Mouse (Mus musculus): ENCODE data around the gene Mapk14. TPM values are rescaled to one million over a fixed set of nuclear protein-coding genes. Genes with fewer than 3 reads are reported as not detected.

Mapk14 gene
- total and polyA plus RNA-seq, 3 experiments: 61.5 to 93.2 TPM; not detected in 1

- TF ChIP-seq CTCF (IDR thresholded peaks at IDR 0.05 in 2 of 3, conservative IDR thresholded peaks at IDR 0.05 in 1 of 3; ENCODE audit: control insufficient read depth in 1 of 3, insufficient read depth in 1 of 3, low read depth in 2 of 3, low read length in 3 of 3, poor library complexity in 1 of 3, severe bottlenecking in 1 of 3) (no peak), HCFC1 (IDR thresholded peaks at IDR 0.05; ENCODE audit: low read depth, low read length) (no peak), UBTF (IDR thresholded peaks at IDR 0.05; ENCODE audit: borderline replicate concordance, insufficient read depth, low read depth, low read length) (no peak), CHD2 (IDR thresholded peaks at IDR 0.05; ENCODE audit: low read length) (no peak), ZMIZ1 (IDR thresholded peaks at IDR 0.05; ENCODE audit: low read depth, low read length) (no peak), NRF1 (IDR thresholded peaks at IDR 0.05; ENCODE audit: insufficient read depth, low read depth, low read length, poor library complexity, severe bottlenecking) (no peak), JUND (IDR thresholded peaks at IDR 0.05; ENCODE audit: low read depth, low read length) (no peak)
- no peaks in the 10 kb centered on the region for H3K79me2 ChIP-seq (ENCODE audit: control insufficient read depth, insufficient read depth, low read length, poor library complexity)
- no peaks in the 10 kb centered on the region for H3K27me3 ChIP-seq (ENCODE audit: control insufficient read depth in 1 of 2, insufficient read depth in 2 of 2, low read length in 2 of 2)
- peak within 1 kb of the TSS; percentile 74 for H3K9ac ChIP-seq (ENCODE audit: control insufficient read depth, low read depth, low read length, poor library complexity, severe bottlenecking)
- H3K9me3 ChIP-seq (replicated peaks; ENCODE audit: insufficient read depth, low read length): no peaks in the 10 kb centered on the region
- peak within 1 kb of the TSS; percentile 27 to 58; a peak in 3 of 4 replicates for H3K4me3 ChIP-seq (ENCODE audit: control insufficient read depth in 1 of 2, insufficient read depth in 1 of 2, low read depth in 2 of 2, low read length in 2 of 2)
- H3K27ac ChIP-seq (ENCODE audit: control insufficient read depth, low read depth, low read length): no peak within 1 kb of the TSS
- H3K4me1 ChIP-seq (ENCODE audit: control insufficient read depth in 1 of 2, insufficient read depth in 2 of 2, low read length in 2 of 2): no peaks in the 10 kb centered on the region
- no peaks in the 10 kb centered on the region for H3K36me3 ChIP-seq (ENCODE audit: control insufficient read depth in 1 of 2, insufficient read depth in 2 of 2, low read length in 2 of 2)
- DNase-seq (ENCODE audit: low read depth, low spot score): peak; percentile 28
Measured at GRCm38 (mm10) chr17:28769121-28769874, 78.2 kb downstream of the Mapk14 start, which contains the start of gene Mapk13. Gene Mapk13, plus strand, starts transcription at chr17:28769297.

DNA sequence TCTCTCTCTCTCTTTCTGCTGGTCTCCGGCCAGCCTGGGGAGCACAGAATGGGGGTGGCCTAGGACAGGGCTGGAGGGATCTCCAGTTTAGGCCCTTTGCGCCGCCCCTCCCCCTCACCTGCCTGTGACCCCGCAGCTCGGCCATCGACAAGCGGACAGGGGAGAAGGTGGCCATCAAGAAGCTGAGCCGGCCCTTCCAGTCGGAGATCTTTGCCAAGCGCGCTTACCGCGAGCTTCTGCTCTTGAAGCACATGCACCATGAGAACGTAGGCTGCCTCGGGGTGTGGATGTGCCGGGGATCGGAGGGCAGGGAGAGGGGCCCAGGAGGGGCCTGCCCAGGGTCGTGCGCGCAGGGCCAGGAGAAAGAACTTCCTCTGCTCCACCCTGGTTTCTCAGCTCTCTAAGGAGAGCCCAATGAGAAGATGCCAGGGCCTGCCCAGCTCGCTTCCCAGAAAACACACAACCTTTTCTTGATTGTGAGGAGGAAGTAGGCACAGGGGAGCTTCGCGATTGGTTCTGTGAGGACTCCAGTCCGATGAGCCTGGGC is 78.8 kb downstream of the Mapk14 start:
- TF ChIP-seq EP300 (IDR thresholded peaks at IDR 0.05; ENCODE audit: low read depth in 1 of 2, low read length in 2 of 2) (no peak), POLR2A (IDR thresholded peaks at IDR 0.05; ENCODE audit: control insufficient read depth in 1 of 2, insufficient read depth in 1 of 2, low read depth in 1 of 2, low read length in 2 of 2, poor library complexity in 1 of 2) (peak; percentile 11 to 25; a peak in 1 of 4 replicates), ZMIZ1 (IDR thresholded peaks at IDR 0.05; ENCODE audit: low read depth, low read length) (no peak), BHLHE40 (IDR thresholded peaks at IDR 0.05; ENCODE audit: borderline replicate concordance, low read depth, low read length) (no peak), MAX (IDR thresholded peaks at IDR 0.05; ENCODE audit: low read length) (peak; percentile 42; the same call in 1 of the 2 replicates), MXI1 (IDR thresholded peaks at IDR 0.05; ENCODE audit: low read depth, low read length) (no peak), ZC3H11A (IDR thresholded peaks at IDR 0.05; ENCODE audit: low read depth, low read length) (no peak)
- H3K4me3 ChIP-seq (ENCODE audit: control insufficient read depth in 1 of 2, insufficient read depth in 1 of 2, low read depth in 2 of 2, low read length in 2 of 2): peak overlapping the region; percentile 27 to 58; a peak in 3 of 4 replicates
- no peaks in the 10 kb centered on the region for H3K4me1 ChIP-seq (ENCODE audit: control insufficient read depth in 1 of 2, insufficient read depth in 2 of 2, low read length in 2 of 2)
- peak overlapping the region; percentile 74 for H3K9ac ChIP-seq (ENCODE audit: control insufficient read depth, low read depth, low read length, poor library complexity, severe bottlenecking)
- H3K36me3 ChIP-seq (ENCODE audit: control insufficient read depth in 1 of 2, insufficient read depth in 2 of 2, low read length in 2 of 2): no peaks in the 10 kb centered on the region
- H3K27me3 ChIP-seq (ENCODE audit: control insufficient read depth in 1 of 2, insufficient read depth in 2 of 2, low read length in 2 of 2): no peaks in the 10 kb centered on the region
- DNase-seq (ENCODE audit: low read depth, low spot score): peak; percentile 67
- no peak overlapping the region for H3K27ac ChIP-seq (ENCODE audit: control insufficient read depth, low read depth, low read length)
- H3K79me2 ChIP-seq (ENCODE audit: control insufficient read depth, insufficient read depth, low read length, poor library complexity): no peaks in the 10 kb centered on the region
- H3K9me3 ChIP-seq (replicated peaks; ENCODE audit: insufficient read depth, low read length): no peaks in the 10 kb centered on the region
